Mouse (Mus musculus): ENCODE data around the gene Irgq. TPM values are rescaled to one million over a fixed set of nuclear protein-coding genes. Genes with fewer than 3 reads are reported as not detected.
A peak's percentile ranks its signal among the peaks of the same experiment; 100 is the strongest.
"Not testable (repeated sequence)": the region's sequence is repeated elsewhere in the genome, so short reads cannot be mapped to it uniquely, and the experiment has no call there.

Irgq gene
- polyA plus RNA-seq, 1 experiment, result not detected

GRCm38 (mm10) chr7:24506838-24507725, 23.4 kb upstream of the Irgq start, which contains the start of gene Zfp428:
Gene Zfp428, plus strand, starts transcription at chr7:24507006.
- TF ChIP-seq POLR2A (IDR thresholded peaks at IDR 0.05; ENCODE audit: insufficient read depth, low read depth, low read length) (peak; percentile 52), CTCF (IDR thresholded peaks at IDR 0.05; ENCODE audit: insufficient read depth, low read depth, low read length) (no peak)
- H3K27ac ChIP-seq (ENCODE audit: insufficient read depth, low read depth, low read length), result peak within 1 kb of the TSS; percentile 83
- peaks cover 16% of the 10 kb centered on the region for H3K4me1 ChIP-seq (ENCODE audit: control insufficient read depth, insufficient read depth, low read length)
- WGBS, result under 1% methylated on average over 84 of the region's 84 CpGs
- peak within 1 kb of the TSS; percentile 57 for H3K4me3 ChIP-seq (ENCODE audit: insufficient read depth, low read depth, low read length)

- no peak for TF ChIP-seq CTCF (IDR thresholded peaks at IDR 0.05; ENCODE audit: insufficient read depth, low read depth, low read length)
- no peak for TF ChIP-seq POLR2A (IDR thresholded peaks at IDR 0.05; ENCODE audit: insufficient read depth, low read depth, low read length)
- Histone ChIP-seq H3K27ac (ENCODE audit: insufficient read depth, low read depth, low read length) (peak overlapping the region; percentile 83), H3K4me1 (ENCODE audit: control insufficient read depth, insufficient read depth, low read length) (peaks cover 16% of the 10 kb centered on the region), H3K4me3 (ENCODE audit: insufficient read depth, low read depth, low read length) (peak overlapping the region; percentile 57)
- WGBS, result under 1% methylated on average over 20 of the region's 20 CpGs
Measured at GRCm38 (mm10) chr7:24507726-24508114, 22.8 kb upstream of the Irgq start.

- WGBS, result 82% methylated on average over 7 of the region's 7 CpGs
- Histone ChIP-seq H3K4me3 (ENCODE audit: insufficient read depth, low read depth, low read length) (no peak within 1 kb of the TSS), H3K4me1 (ENCODE audit: control insufficient read depth, insufficient read depth, low read length) (no peaks in the 10 kb centered on the region), H3K27ac (ENCODE audit: insufficient read depth, low read depth, low read length) (no peak within 1 kb of the TSS)
- TF ChIP-seq CTCF (IDR thresholded peaks at IDR 0.05; ENCODE audit: insufficient read depth, low read depth, low read length) (no peak), POLR2A (IDR thresholded peaks at IDR 0.05; ENCODE audit: insufficient read depth, low read depth, low read length) (no peak)
Measured at GRCm38 (mm10) chr7:24512355-24512754, 18.1 kb upstream of the Irgq start, which contains the start of gene AC161166.1. Gene AC161166.1, minus strand, starts transcription at chr7:24512455.

- H3K4me3 ChIP-seq (ENCODE audit: insufficient read depth, low read depth, low read length); H3K4me1 ChIP-seq (ENCODE audit: control insufficient read depth, insufficient read depth, low read length); H3K27ac ChIP-seq (ENCODE audit: insufficient read depth, low read depth, low read length): not testable (repeated sequence)
- 68% methylated on average over 8 of the region's 8 CpGs for whole genome bisulfite sequencing
Measured at GRCm38 (mm10) chr7:24516319-24516718, 14.2 kb upstream of the Irgq start.

GRCm38 (mm10) chr7:24517077-24517476, 13.4 kb upstream of the Irgq start:
- TF ChIP-seq CTCF (IDR thresholded peaks at IDR 0.05; ENCODE audit: insufficient read depth, low read depth, low read length) (no peak), POLR2A (IDR thresholded peaks at IDR 0.05; ENCODE audit: insufficient read depth, low read depth, low read length) (no peak)
- WGBS, result 42% methylated on average over 5 of the region's 5 CpGs
- 0 out of 2 replicates have a peak overlapping the region, but pooled peaks have one; percentile 36 for H3K27ac ChIP-seq (ENCODE audit: insufficient read depth, low read depth, low read length)
- H3K4me1 ChIP-seq (ENCODE audit: control insufficient read depth, insufficient read depth, low read length), result peaks cover 6% of the 10 kb centered on the region; the same call in 1 of the 2 replicates
- no peak overlapping the region for H3K4me3 ChIP-seq (ENCODE audit: insufficient read depth, low read depth, low read length)

- 18% methylated on average over 6 of the region's 6 CpGs for WGBS
- TF ChIP-seq CTCF (IDR thresholded peaks at IDR 0.05; ENCODE audit: insufficient read depth, low read depth, low read length), result no peak
- TF ChIP-seq POLR2A (IDR thresholded peaks at IDR 0.05; ENCODE audit: insufficient read depth, low read depth, low read length), result no peak
- Histone ChIP-seq H3K4me3 (ENCODE audit: insufficient read depth, low read depth, low read length) (no peak overlapping the region), H3K27ac (ENCODE audit: insufficient read depth, low read depth, low read length) (0 out of 2 replicates have a peak overlapping the region, but pooled peaks have one; percentile 36), H3K4me1 (ENCODE audit: control insufficient read depth, insufficient read depth, low read length) (peaks cover 6% of the 10 kb centered on the region; the same call in 1 of the 2 replicates)
Measured at GRCm38 (mm10) chr7:24517654-24518053, 12.8 kb upstream of the Irgq start.

GRCm38 (mm10) chr7:24519130-24519529, 11.4 kb upstream of the Irgq start:
- H3K27ac ChIP-seq (ENCODE audit: insufficient read depth, low read depth, low read length), result no peak overlapping the region
- no peak overlapping the region for H3K4me3 ChIP-seq (ENCODE audit: insufficient read depth, low read depth, low read length)
- no peak for TF ChIP-seq POLR2A (IDR thresholded peaks at IDR 0.05; ENCODE audit: insufficient read depth, low read depth, low read length)
- no peak for TF ChIP-seq CTCF (IDR thresholded peaks at IDR 0.05; ENCODE audit: insufficient read depth, low read depth, low read length)
- peaks cover 6% of the 10 kb centered on the region; the same call in 1 of the 2 replicates for H3K4me1 ChIP-seq (ENCODE audit: control insufficient read depth, insufficient read depth, low read length)
- WGBS, result 46% methylated on average over 3 of the region's 3 CpGs

GRCm38 (mm10) chr7:24520054-24520453, 10.4 kb upstream of the Irgq start:
- not testable (repeated sequence) for H3K4me3 ChIP-seq (ENCODE audit: insufficient read depth, low read depth, low read length); H3K4me1 ChIP-seq (ENCODE audit: control insufficient read depth, insufficient read depth, low read length); H3K27ac ChIP-seq (ENCODE audit: insufficient read depth, low read depth, low read length)
- 82% methylated on average over 10 of the region's 10 CpGs for WGBS

GRCm38 (mm10) chr7:24522805-24523204, 7.7 kb upstream of the Irgq start:
- no peak overlapping the region for H3K27ac ChIP-seq (ENCODE audit: insufficient read depth, low read depth, low read length)
- H3K4me3 ChIP-seq (ENCODE audit: insufficient read depth, low read depth, low read length), result no peak overlapping the region
- 44% methylated on average over 5 of the region's 5 CpGs for WGBS
- peaks cover 10% of the 10 kb centered on the region for H3K4me1 ChIP-seq (ENCODE audit: control insufficient read depth, insufficient read depth, low read length)
- TF ChIP-seq POLR2A (IDR thresholded peaks at IDR 0.05; ENCODE audit: insufficient read depth, low read depth, low read length) (no peak), CTCF (IDR thresholded peaks at IDR 0.05; ENCODE audit: insufficient read depth, low read depth, low read length) (no peak)
